ENCODE assay signal across 9 mouse cellular contexts in the genomic region with DNA sequence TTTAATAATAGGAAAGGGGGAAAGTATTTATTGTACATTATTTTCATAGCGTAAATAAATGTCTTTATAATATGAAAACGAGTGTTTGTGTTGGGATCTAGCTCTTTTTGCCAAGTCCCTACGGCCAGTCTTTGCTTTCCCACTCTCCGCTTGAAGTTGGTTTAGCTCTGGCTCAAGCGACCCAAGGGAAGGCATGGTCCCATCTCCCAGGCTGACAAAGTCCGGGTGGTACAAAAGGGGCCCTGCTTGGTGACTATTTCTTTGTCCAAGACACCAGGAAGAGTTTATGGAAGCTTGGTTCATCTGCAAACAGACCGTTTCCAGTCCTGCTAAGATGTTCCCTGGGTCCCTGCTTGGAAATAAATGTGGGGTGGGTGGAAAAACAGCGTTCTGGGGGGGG. TPM values are rescaled to one million over a fixed set of nuclear protein-coding genes. Genes with fewer than 3 reads are reported as not detected.
DNase-seq lines count a peak whose midpoint lies in the region; ATAC-seq and TF ChIP-seq lines count a peak whose summit lies in the region.
"Had no signal": no experiment of that assay in that cellular context is flagged by ENCODE, and none has a peak within 500 bp of the region (broad histone marks: within the 10 kb centered on the region; RNA-seq: fewer than 3 reads in every experiment).

No protein-coding gene starts in this region.

- no peaks in the 10 kb centered on the region for H3K4me1 ChIP-seq in liver, adult 2 months (ENCODE audit: control insufficient read depth, insufficient read depth, low read length)
- H3K4me1 ChIP-seq in hindbrain, postnatal 0 days (ENCODE audit: insufficient read depth, low read length): no peaks in the 10 kb centered on the region
- H3K4me1 ChIP-seq in neural tube, embryonic 12.5 days: peaks cover 30% of the 10 kb centered on the region

- 0 out of 2 replicates have a peak overlapping the region, but pooled peaks have one; percentile 36 for H3K9ac ChIP-seq in liver, adult 2 months (ENCODE audit: low read depth, low read length)
- H3K9ac ChIP-seq in hindbrain, postnatal 0 days (replicated peaks; ENCODE audit: low read length): peak overlapping the region; percentile 75
- peak overlapping the region; percentile 100 for H3K9ac ChIP-seq in neural tube, embryonic 12.5 days

- no peak for TF ChIP-seq CTCF in liver, adult 2 months (IDR thresholded peaks at IDR 0.05; ENCODE audit: low read depth, low read length)
- TF ChIP-seq CTCF in hindbrain, postnatal 0 days (IDR thresholded peaks at IDR 0.05; ENCODE audit: low read depth): no peak

- no peak overlapping the region for H3K27ac ChIP-seq in liver, adult 2 months (replicated peaks; ENCODE audit: insufficient read depth, low read depth, low read length)
- H3K27ac ChIP-seq in hindbrain, postnatal 0 days: peak overlapping the region; percentile 91
- H3K27ac ChIP-seq in neural tube, embryonic 12.5 days: peak overlapping the region; percentile 97

- TF ChIP-seq POLR2A in liver, adult 2 months (IDR thresholded peaks at IDR 0.05; ENCODE audit: extremely low read depth, insufficient read depth, low read length): no peak

- 17% methylated on average over 8 of the region's 8 CpGs for WGBS in liver, adult 2 months
- 2% methylated on average over 8 of the region's 8 CpGs for WGBS in hindbrain, postnatal 0 days
- under 1% methylated on average over 8 of the region's 8 CpGs for WGBS in neural tube, embryonic 12.5 days

- ATAC-seq in hindbrain, postnatal 0 days: no peak
- ATAC-seq in neural tube, embryonic 12.5 days (ENCODE audit: low FRiP score, low read depth): no peak

- H3K27me3 ChIP-seq in liver, adult 2 months (ENCODE audit: control insufficient read depth, insufficient read depth, low read length): peaks cover 15% of the 10 kb centered on the region
- H3K27me3 ChIP-seq in hindbrain, postnatal 0 days (ENCODE audit: insufficient read depth, low read length): peaks cover 61% of the 10 kb centered on the region
- no peaks in the 10 kb centered on the region for H3K27me3 ChIP-seq in neural tube, embryonic 12.5 days (replicated peaks)

- H3K4me2 ChIP-seq in hindbrain, postnatal 0 days (ENCODE audit: low read depth, low read length): peak overlapping the region; percentile 59
- H3K4me2 ChIP-seq in neural tube, embryonic 12.5 days (replicated peaks): peak overlapping the region; percentile 93

- peak; percentile 36 to 84 for DNase-seq in adrenal gland, adult (ENCODE audit: inconsistent age in 2 of 2, low spot score in 1 of 2)
- DNase-seq in adrenal gland, postnatal 25 days: no peak
- no peak for DNase-seq in liver, adult 2 months (ENCODE audit: extremely low read depth, low read depth, low spot score)
- DNase-seq in liver: no peak
- DNase-seq in hindbrain, postnatal 0 days (ENCODE audit: low spot score): peak; percentile 52
- DNase-seq in spleen, postnatal 14 days (ENCODE audit: low spot score in 2 of 2): no peak
- no peak for DNase-seq in layer of hippocampus, adult 8-10 months (ENCODE audit: low spot score in 2 of 2)

- H3K9me3 ChIP-seq in hindbrain, postnatal 0 days (ENCODE audit: low read length): no peaks in the 10 kb centered on the region
- H3K9me3 ChIP-seq in neural tube, embryonic 12.5 days: no peaks in the 10 kb centered on the region

- no peaks in the 10 kb centered on the region for H3K36me3 ChIP-seq in liver, adult 2 months (ENCODE audit: control insufficient read depth, insufficient read depth, low read length)
- no peaks in the 10 kb centered on the region for H3K36me3 ChIP-seq in hindbrain, postnatal 0 days (ENCODE audit: insufficient read depth, low read length)
- peaks cover 9% of the 10 kb centered on the region for H3K36me3 ChIP-seq in neural tube, embryonic 12.5 days

- H3K79me2 ChIP-seq in liver, adult 2 months (ENCODE audit: control insufficient read depth, insufficient read depth, low read length): no peaks in the 10 kb centered on the region

- H3K4me3 ChIP-seq in liver, adult 2 months (ENCODE audit: insufficient read depth, low read depth, low read length): no peak overlapping the region
- H3K4me3 ChIP-seq in hindbrain, postnatal 0 days (ENCODE audit: low read length): peak overlapping the region; percentile 50
- peak overlapping the region; percentile 99 for H3K4me3 ChIP-seq in neural tube, embryonic 12.5 days

RNA-seq across cellular contexts. Expression of gene Hoxb2, which starts 3.6 kb away (rescaled TPM):
- total RNA-seq in adrenal gland, postnatal 25 days (2021): 24.0 and 25.6 TPM in 2 replicates
- 0.46 and 0.60 TPM in 2 replicates for total RNA-seq in liver, adult 2 months (2014; rRNA removed)
- polyA plus RNA-seq in liver, adult 2 months (2012; rRNA removed): 0.98 and 1.3 TPM in 2 replicates
- 35.4 and 36.4 TPM in 2 replicates for total RNA-seq in hindbrain, postnatal 0 days (2014; rRNA removed)
- 11.6 and 13.1 TPM in 2 replicates for polyA plus RNA-seq in hindbrain, postnatal 0 days (2015; fragmentation: Nextera tagmentation; extraction: Ambion mirVana)
- polyA plus RNA-seq in neural tube, embryonic 12.5 days (2016; fragmentation: Nextera tagmentation; extraction: Ambion mirVana): 109 and 119 TPM in 2 replicates
- total RNA-seq in layer of hippocampus, adult 8-10 months (2022): not detected

RNA-seq across cellular contexts. Expression of gene Hoxb1, which starts 11.6 kb away (rescaled TPM):
- total RNA-seq in adrenal gland, postnatal 25 days (2021): not detected in 2 replicates
- not detected in 2 replicates for total RNA-seq in liver, adult 2 months (2014; rRNA removed)
- not detected in 2 replicates for polyA plus RNA-seq in liver, adult 2 months (2012; rRNA removed)
- total RNA-seq in hindbrain, postnatal 0 days (2014; rRNA removed): 0.21 TPM in 1 of 2 replicates, not detected in the other
- polyA plus RNA-seq in hindbrain, postnatal 0 days (2015; fragmentation: Nextera tagmentation; extraction: Ambion mirVana): 0.08 and 0.24 TPM in 2 replicates
- 8.1 and 8.8 TPM in 2 replicates for polyA plus RNA-seq in neural tube, embryonic 12.5 days (2016; fragmentation: Nextera tagmentation; extraction: Ambion mirVana)
- total RNA-seq in layer of hippocampus, adult 8-10 months (2022): not detected
- total RNA-seq: adrenal gland, postnatal 36 days had no signal

RNA-seq across cellular contexts. Expression of gene Hoxb3, which starts 30.8 kb away (rescaled TPM):
- total RNA-seq in adrenal gland, postnatal 25 days (2021): 33.0 and 40.1 TPM in 2 replicates
- 0.18 and 0.47 TPM in 2 replicates for total RNA-seq in liver, adult 2 months (2014; rRNA removed)
- 0.47 and 0.48 TPM in 2 replicates for polyA plus RNA-seq in liver, adult 2 months (2012; rRNA removed)
- total RNA-seq in hindbrain, postnatal 0 days (2014; rRNA removed): 42.1 and 42.2 TPM in 2 replicates
- polyA plus RNA-seq in hindbrain, postnatal 0 days (2015; fragmentation: Nextera tagmentation; extraction: Ambion mirVana): 6.6 and 8.1 TPM in 2 replicates
- polyA plus RNA-seq in neural tube, embryonic 12.5 days (2016; fragmentation: Nextera tagmentation; extraction: Ambion mirVana): 21.2 and 26.5 TPM in 2 replicates
- not detected for total RNA-seq in layer of hippocampus, adult 8-10 months (2022)

RNA-seq across cellular contexts. Expression of gene Hoxb4, which starts 35.9 kb away (rescaled TPM):
- total RNA-seq in adrenal gland, postnatal 25 days (2021): 27.6 and 31.5 TPM in 2 replicates
- total RNA-seq in liver, adult 2 months (2014; rRNA removed): 0.37 and 0.67 TPM in 2 replicates
- polyA plus RNA-seq in liver, adult 2 months (2012; rRNA removed): 0.55 and 0.91 TPM in 2 replicates
- 4.2 and 8.6 TPM in 2 replicates for total RNA-seq in hindbrain, postnatal 0 days (2014; rRNA removed)
- polyA plus RNA-seq in hindbrain, postnatal 0 days (2015; fragmentation: Nextera tagmentation; extraction: Ambion mirVana): 2.4 and 3.3 TPM in 2 replicates
- 10.2 and 15.1 TPM in 2 replicates for polyA plus RNA-seq in neural tube, embryonic 12.5 days (2016; fragmentation: Nextera tagmentation; extraction: Ambion mirVana)
- under 1 TPM in 1 of 4 experiments, not detected in 3; 0.13 TPM for total RNA-seq in layer of hippocampus, adult 8-10 months (2022)

RNA-seq across cellular contexts. Expression of gene Hoxb5, which starts 50.8 kb away (rescaled TPM):
- total RNA-seq in adrenal gland, postnatal 25 days (2021): 36.5 and 36.8 TPM in 2 replicates
- total RNA-seq in liver, adult 2 months (2014; rRNA removed): 0.09 and 0.20 TPM in 2 replicates
- polyA plus RNA-seq in liver, adult 2 months (2012; rRNA removed): 0.35 and 0.40 TPM in 2 replicates
- 16.5 and 24.3 TPM in 2 replicates for total RNA-seq in hindbrain, postnatal 0 days (2014; rRNA removed)
- polyA plus RNA-seq in hindbrain, postnatal 0 days (2015; fragmentation: Nextera tagmentation; extraction: Ambion mirVana): 109 and 113 TPM in 2 replicates
- 79.2 and 94.7 TPM in 2 replicates for polyA plus RNA-seq in neural tube, embryonic 12.5 days (2016; fragmentation: Nextera tagmentation; extraction: Ambion mirVana)
- total RNA-seq in layer of hippocampus, adult 8-10 months (2022): not detected

Comparison
In these comparisons a context has a peak if more than half of its experiments do, and no peak if none do; other contexts are left out.
1. DNase-seq: peak in adrenal gland, adult (2 of 2) and hindbrain, postnatal 0 days (single experiment); none in adrenal gland, postnatal 25 days (single experiment), liver, adult 2 months (single experiment), liver (single experiment), spleen, postnatal 14 days (0 of 2) and layer of hippocampus, adult 8-10 months (0 of 2).
2. H3K9ac ChIP-seq: peak in every context shown above with its lines; median percentile 100 in neural tube, embryonic 12.5 days; 75 in hindbrain, postnatal 0 days; 36 in liver, adult 2 months.
3. RNA of gene Hoxb2, which starts 3.6 kb away (total RNA-seq): 35.4 to 36.4 TPM in hindbrain, postnatal 0 days and 24.0 to 25.6 TPM in adrenal gland, postnatal 25 days; 0.46 to 0.60 TPM in liver, adult 2 months and not detected in layer of hippocampus, adult 8-10 months; every median in the first group is over 10 times any median in the second.
4. RNA of gene Hoxb3, which starts 30.8 kb away (total RNA-seq): 42.1 to 42.2 TPM in hindbrain, postnatal 0 days and 33.0 to 40.1 TPM in adrenal gland, postnatal 25 days; 0.18 to 0.47 TPM in liver, adult 2 months and not detected in layer of hippocampus, adult 8-10 months; every median in the first group is over 10 times any median in the second.